Mouse (Mus musculus) embryonic facial prominence, embryonic 11.5 days (tissue): ENCODE measurements around the gene Cnga1. TPM values are rescaled to one million over a fixed set of nuclear protein-coding genes. Genes with fewer than 3 reads are reported as not detected.

Experiments used
- ATAC-seq: fragments of 200-750 bp; cut with Nextera tagmentation; replicated peaks from 2 replicates; pipeline ENCODE4 v1.8.0; 2017; ENCODE audit warnings: low read depth; ENCODE audit not compliant: insufficient number of reproducible peaks, low FRiP score, low TSS enrichment
- DNase-seq: peaks from one replicate; pipeline ENCODE4 v3.0.0-alpha.2; 2015; ENCODE audit warnings: low spot score
- H3K27ac ChIP-seq: fragments of 300-500 bp; sonication (generic); replicated peaks from 2 replicates; pipeline ENCODE4 v1.5.1; 2014; ENCODE audit warnings: mild to moderate bottlenecking, low read depth, low read length, control low read depth
- H3K27me3 ChIP-seq: fragments of 300-500 bp; sonication (generic); 2 replicates; pipeline ENCODE4 v1.6.1; 2014; ENCODE audit warnings: mild to moderate bottlenecking, low read length, moderate library complexity, mixed read lengths; ENCODE audit not compliant: control insufficient read depth, insufficient read depth
- H3K36me3 ChIP-seq: fragments of 300-500 bp; sonication (generic); replicated peaks from 2 replicates; pipeline ENCODE4 v1.6.1; 2014; ENCODE audit warnings: low read depth, mild to moderate bottlenecking, low read length, moderate library complexity, mixed read lengths; ENCODE audit not compliant: control insufficient read depth, insufficient read depth
- H3K4me1 ChIP-seq: fragments of 300-500 bp; sonication (generic); 2 replicates; pipeline ENCODE4 v1.6.1; 2014; ENCODE audit warnings: low read length, mixed read lengths; ENCODE audit not compliant: control insufficient read depth, insufficient read depth
- H3K4me2 ChIP-seq: fragments of 300-500 bp; sonication (generic); 2 replicates; pipeline ENCODE4 v1.6.1; 2014; ENCODE audit warnings: low read depth, mild to moderate bottlenecking, control low read depth, low read length, moderate library complexity
- H3K4me3 ChIP-seq: fragments of 300-500 bp; sonication (generic); 2 replicates; pipeline ENCODE4 v1.5.1; 2014; ENCODE audit warnings: low read depth, low read length, control low read depth
- H3K9ac ChIP-seq: fragments of 300-500 bp; sonication (generic); replicated peaks from 2 replicates; pipeline ENCODE4 v1.6.1; 2014; ENCODE audit warnings: mild to moderate bottlenecking, control low read depth, low read length
- H3K9me3 ChIP-seq: fragments of 300-500 bp; sonication (generic); replicated peaks from 2 replicates; pipeline ENCODE4 v1.6.1; 2016; ENCODE audit warnings: mild to moderate bottlenecking, low read length, inconsistent platforms, mixed read lengths; ENCODE audit not compliant: control insufficient read depth
- WGBS: fragments of 180-500 bp; shearing (Covaris S2); extraction: QIAGEN DNeasy Blood & Tissue Kit; methylation state at CpG from one replicate; pipeline ENCODE4 v1.1.7; 2014; 5-methylcytosine and 5-hydroxymethylcytosine counted together
- polyA plus RNA-seq: library from polyadenylated mRNA; unstranded; fragments of >200 nt; fragmentation: Nextera tagmentation; extraction: Ambion mirVana; gene quantifications from 2 replicates; pipeline ENCODE4 v1.2.1, GENCODE M21; 2014

Gene Cnga1
- polyA plus RNA-seq, 1 experiment from 2014 or later: not detected

GRCm38 (mm10) chr5:72665281-72665680 lies 21.2 kb upstream of the Cnga1 start:
- H3K36me3 ChIP-seq: no peaks in the 10 kb centered on the region
- no peaks in the 10 kb centered on the region for H3K27me3 ChIP-seq
- no peak overlapping the region for H3K27ac ChIP-seq
- no peaks in the 10 kb centered on the region for H3K4me1 ChIP-seq
- no peak for ATAC-seq
- H3K9ac ChIP-seq: no peak overlapping the region
- H3K4me3 ChIP-seq: no peak overlapping the region
- no peaks in the 10 kb centered on the region for H3K9me3 ChIP-seq
- WGBS: 25% methylated on average over 5 of the region's 5 CpGs
- DNase-seq: peak; percentile 74
- no peak overlapping the region for H3K4me2 ChIP-seq

GRCm38 (mm10) chr5:72664854-72665253 lies 20.8 kb upstream of the Cnga1 start:
- Histone ChIP-seq H3K9me3 (no peaks in the 10 kb centered on the region), H3K4me3 (no peak overlapping the region), H3K27ac (no peak overlapping the region), H3K4me1 (no peaks in the 10 kb centered on the region), H3K36me3 (no peaks in the 10 kb centered on the region), H3K4me2 (no peak overlapping the region), H3K9ac (no peak overlapping the region), H3K27me3 (no peaks in the 10 kb centered on the region)
- DNase-seq (no peak), ATAC-seq (no peak)
- 49% methylated on average over 3 of the region's 3 CpGs for WGBS

GRCm38 (mm10) chr5:72664126-72664525 lies 20.1 kb upstream of the Cnga1 start:
- ATAC-seq (no peak), DNase-seq (no peak)
- 93% methylated on average over 5 of the region's 5 CpGs for WGBS

GRCm38 (mm10) chr5:72661051-72661781 lies 17.1 kb upstream of the Cnga1 start:
- no peak for ATAC-seq
- no peak overlapping the region for H3K4me3 ChIP-seq
- no peak overlapping the region for H3K27ac ChIP-seq
- H3K4me2 ChIP-seq: no peak overlapping the region
- 86% methylated on average over 6 of the region's 6 CpGs for WGBS
- H3K4me1 ChIP-seq: no peaks in the 10 kb centered on the region
- no peaks in the 10 kb centered on the region for H3K27me3 ChIP-seq
- no peak for DNase-seq
- H3K36me3 ChIP-seq: no peaks in the 10 kb centered on the region
- no peak overlapping the region for H3K9ac ChIP-seq
- no peaks in the 10 kb centered on the region for H3K9me3 ChIP-seq

More at GRCm38 (mm10) chr5:72664126-72664525, 20.1 kb upstream of the Cnga1 start:
- H3K27ac ChIP-seq: no peak overlapping the region
- H3K4me3 ChIP-seq: no peak overlapping the region
- no peaks in the 10 kb centered on the region for H3K27me3 ChIP-seq
- no peak overlapping the region for H3K4me2 ChIP-seq
- no peaks in the 10 kb centered on the region for H3K9me3 ChIP-seq
- no peaks in the 10 kb centered on the region for H3K36me3 ChIP-seq
- H3K9ac ChIP-seq: no peak overlapping the region
- H3K4me1 ChIP-seq: no peaks in the 10 kb centered on the region

- H3K9ac ChIP-seq: no peak overlapping the region
- WGBS: 88% methylated on average over 13 of the region's 13 CpGs
Measured at GRCm38 (mm10) chr5:72658375-72658774, 14.3 kb upstream of the Cnga1 start.

GRCm38 (mm10) chr5:72656270-72656791 lies 12.3 kb upstream of the Cnga1 start:
- H3K27me3 ChIP-seq: no peaks in the 10 kb centered on the region
- ATAC-seq: no peak
- H3K4me3 ChIP-seq: no peak overlapping the region
- H3K36me3 ChIP-seq: no peaks in the 10 kb centered on the region
- no peak overlapping the region for H3K27ac ChIP-seq
- no peak overlapping the region for H3K4me2 ChIP-seq
- no peaks in the 10 kb centered on the region for H3K4me1 ChIP-seq
- no peaks in the 10 kb centered on the region for H3K9me3 ChIP-seq
- 57% methylated on average over 7 of the region's 7 CpGs for WGBS
- no peak for DNase-seq
- no peak overlapping the region for H3K9ac ChIP-seq

More at GRCm38 (mm10) chr5:72658375-72658774, 14.3 kb upstream of the Cnga1 start:
- H3K4me2 ChIP-seq: no peak overlapping the region
- no peaks in the 10 kb centered on the region for H3K27me3 ChIP-seq
- H3K9me3 ChIP-seq: no peaks in the 10 kb centered on the region
- H3K27ac ChIP-seq: no peak overlapping the region
- DNase-seq (no peak), ATAC-seq (no peak)
- no peak overlapping the region for H3K4me3 ChIP-seq
- H3K4me1 ChIP-seq: no peaks in the 10 kb centered on the region
- no peaks in the 10 kb centered on the region for H3K36me3 ChIP-seq

- no peak for DNase-seq
- Histone ChIP-seq H3K4me3 (no peak overlapping the region), H3K4me2 (no peak overlapping the region), H3K9ac (no peak overlapping the region), H3K4me1 (no peaks in the 10 kb centered on the region; the same call in 1 of the 2 replicates), H3K9me3 (no peaks in the 10 kb centered on the region), H3K27ac (no peak overlapping the region), H3K27me3 (no peaks in the 10 kb centered on the region), H3K36me3 (no peaks in the 10 kb centered on the region)
- WGBS: 59% methylated on average over 10 of the region's 10 CpGs
- no peak for ATAC-seq
Measured at GRCm38 (mm10) chr5:72653068-72653674, 9.1 kb upstream of the Cnga1 start.
